Mouse (Mus musculus): ENCODE measurements around the gene Irak1bp1.

The Irak1bp1 gene

GRCm38 (mm10) chr9:82829007-82829689, at the start of gene Irak1bp1:
Gene Irak1bp1 (plus strand): TSS chr9:82829540.
- no peak for DNase-seq (ENCODE audit: low read depth, low spot score)

DNA sequence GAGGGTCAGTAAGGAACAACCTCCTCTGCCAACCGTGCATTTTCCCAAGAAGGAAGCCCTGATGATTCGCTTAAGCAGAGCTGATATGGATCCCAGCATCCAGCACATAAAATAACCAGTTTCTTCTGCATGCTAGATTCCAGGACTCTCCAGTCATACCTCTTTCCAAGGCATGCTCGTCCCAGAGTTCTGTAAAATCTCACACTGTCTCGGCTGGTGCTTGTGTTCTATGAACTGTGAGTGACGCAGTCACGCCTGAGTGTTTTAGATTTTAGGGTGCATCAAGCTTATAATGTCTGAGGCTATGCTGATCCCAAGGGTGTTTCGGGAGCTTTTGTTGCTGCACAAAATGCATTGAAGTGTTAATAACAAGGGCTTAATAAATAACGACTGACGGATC, 41.0 kb upstream of the Irak1bp1 start:
- DNase-seq (ENCODE audit: low read depth, low spot score) = no peak

DNA sequence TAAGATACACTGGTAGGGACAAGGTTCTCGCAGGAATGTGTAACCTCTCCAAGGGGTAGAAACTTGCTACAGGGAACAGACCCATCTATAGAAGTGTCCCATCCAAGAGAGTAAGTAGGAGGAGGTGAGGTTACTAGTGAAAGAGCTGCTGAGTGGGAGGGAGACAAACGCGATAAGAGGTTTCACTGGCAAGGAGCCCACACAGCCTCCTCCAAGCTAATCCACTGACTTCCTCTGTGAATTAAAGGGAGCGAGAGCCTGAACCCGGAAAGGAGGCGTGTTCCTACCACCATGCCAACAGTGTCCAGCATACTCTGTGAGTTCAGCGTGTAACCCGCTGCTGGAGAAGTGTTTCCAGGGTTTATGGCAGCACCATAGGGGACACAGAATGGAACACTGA, 29.0 kb upstream of the Irak1bp1 start:
- no peak for DNase-seq (ENCODE audit: low read depth, low spot score)

DNA sequence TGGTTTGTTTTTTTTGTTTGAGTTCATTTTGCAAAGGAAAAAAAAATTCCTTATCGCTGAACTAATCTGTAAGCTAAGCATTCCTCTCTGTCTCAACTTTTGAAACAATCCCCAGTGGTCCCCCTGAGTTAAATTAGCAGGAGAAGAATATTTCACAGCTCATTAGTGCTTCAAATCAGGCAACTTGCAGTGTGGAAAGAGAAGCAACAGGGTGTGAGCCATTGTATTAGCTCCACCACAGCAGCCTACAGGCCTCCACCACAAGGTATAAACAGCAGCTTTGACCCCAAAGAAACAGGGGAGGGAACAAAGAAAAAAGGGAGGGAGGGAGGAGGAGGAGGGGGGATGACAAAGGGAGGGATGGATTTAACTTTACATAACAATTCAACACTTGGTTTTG, 22.2 kb upstream of the Irak1bp1 start:
- no peak for DNase-seq (ENCODE audit: low read depth, low spot score)

DNA sequence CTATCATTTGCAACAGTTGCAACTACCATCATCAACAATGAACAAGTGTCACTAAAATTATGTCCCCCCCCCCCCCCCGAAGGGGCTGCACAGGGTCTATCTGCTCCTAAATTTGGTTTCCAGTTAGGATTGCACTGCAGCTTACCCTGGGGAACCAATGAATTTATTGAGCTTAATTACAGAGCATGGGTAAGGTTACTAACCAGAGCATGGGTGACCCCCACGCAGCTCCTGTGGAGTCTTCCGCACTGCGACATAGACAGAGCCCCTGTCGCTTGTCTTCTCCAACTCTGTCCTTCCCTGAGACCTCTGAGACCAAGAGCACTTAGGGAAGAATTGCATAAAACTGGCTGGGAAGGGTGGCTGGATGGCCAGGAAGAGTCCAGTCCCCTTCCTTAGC, 21.7 kb upstream of the Irak1bp1 start:
- no peak for DNase-seq (ENCODE audit: low read depth, low spot score)

GRCm38 (mm10) chr9:82812172-82812963, 17.0 kb upstream of the Irak1bp1 start:
- DNase-seq (ENCODE audit: low read depth, low spot score) = no peak

- peak; percentile 48 for DNase-seq (ENCODE audit: low read depth, low spot score)
Observed at GRCm38 (mm10) chr9:82814536-82814935, 14.8 kb upstream of the Irak1bp1 start.

DNA sequence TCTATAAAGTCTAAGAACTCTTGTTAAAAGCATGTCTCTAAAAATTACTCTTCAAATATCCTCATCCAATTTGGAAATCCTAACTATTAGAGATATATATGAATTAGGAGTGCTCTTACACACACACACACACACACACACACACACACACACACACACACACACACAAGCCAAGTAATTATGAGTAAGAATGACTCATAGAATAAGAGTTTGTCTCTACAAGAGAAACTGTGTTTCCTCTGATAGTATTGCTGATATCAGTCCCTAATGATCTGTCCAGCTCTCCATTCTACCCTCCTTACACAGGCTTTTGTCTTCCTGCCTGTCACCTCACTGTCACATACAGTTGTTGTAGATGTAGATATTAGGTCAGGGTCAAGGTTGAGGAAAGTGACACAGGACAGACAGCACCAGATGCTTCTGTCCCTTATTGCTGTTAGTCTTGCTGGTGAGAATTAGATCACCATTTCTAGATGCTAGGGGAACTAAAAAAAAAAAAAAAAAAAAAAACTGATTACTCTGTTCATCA, 14.0 kb upstream of the Irak1bp1 start:
- DNase-seq (ENCODE audit: low read depth, low spot score) = peak; percentile 13

GRCm38 (mm10) chr9:82826426-82826825, 2.9 kb upstream of the Irak1bp1 start:
- DNase-seq (ENCODE audit: low read depth, low spot score) = no peak

- DNase-seq (ENCODE audit: low read depth, low spot score) = peak; percentile 91
Observed at GRCm38 (mm10) chr9:82829693-82830430, 522 bp downstream of the Irak1bp1 start.

DNA sequence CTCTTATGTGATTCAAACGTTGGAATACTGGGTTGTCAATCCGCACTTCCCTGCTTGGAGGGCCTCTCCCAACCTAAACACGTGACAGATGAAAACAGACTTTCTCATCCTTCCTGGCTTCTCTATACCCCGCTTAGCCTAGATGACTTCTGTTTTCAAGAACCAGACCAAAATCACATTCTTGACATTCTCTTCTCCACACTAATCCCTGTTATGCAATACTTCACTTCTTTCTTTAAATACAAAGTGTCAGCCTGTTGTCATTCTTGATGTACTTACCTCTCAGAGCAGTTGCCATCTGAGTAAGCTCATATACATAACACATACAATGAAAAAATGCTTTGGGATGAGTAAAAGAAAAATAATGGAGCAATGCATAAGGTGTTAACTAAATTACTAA, 2.6 kb downstream of the Irak1bp1 start:
- peak; percentile 67 for DNase-seq (ENCODE audit: low read depth, low spot score)

- DNase-seq (ENCODE audit: low read depth, low spot score) = no peak
Observed at GRCm38 (mm10) chr9:82835921-82836320, 6.6 kb downstream of the Irak1bp1 start.

DNA sequence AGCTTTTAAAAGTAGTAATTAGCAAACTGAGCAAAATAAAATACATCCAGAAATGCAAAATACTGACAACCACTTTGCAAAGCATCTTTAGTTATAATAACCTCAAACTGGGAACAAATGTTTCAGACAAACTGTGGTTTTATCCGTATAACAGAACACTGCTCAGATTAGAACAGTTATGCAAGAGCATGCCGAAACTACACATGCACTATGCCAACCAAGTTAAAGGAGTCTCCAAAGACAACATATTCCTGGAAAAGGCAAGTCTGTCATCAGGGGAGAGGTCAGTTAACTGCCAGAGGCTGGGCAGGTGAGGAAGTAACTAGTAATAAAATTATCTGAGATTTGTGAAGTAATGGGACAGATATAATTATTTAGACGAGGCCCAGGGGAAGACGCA, 13.3 kb downstream of the Irak1bp1 start:
- no peak for DNase-seq (ENCODE audit: low read depth, low spot score)

DNA sequence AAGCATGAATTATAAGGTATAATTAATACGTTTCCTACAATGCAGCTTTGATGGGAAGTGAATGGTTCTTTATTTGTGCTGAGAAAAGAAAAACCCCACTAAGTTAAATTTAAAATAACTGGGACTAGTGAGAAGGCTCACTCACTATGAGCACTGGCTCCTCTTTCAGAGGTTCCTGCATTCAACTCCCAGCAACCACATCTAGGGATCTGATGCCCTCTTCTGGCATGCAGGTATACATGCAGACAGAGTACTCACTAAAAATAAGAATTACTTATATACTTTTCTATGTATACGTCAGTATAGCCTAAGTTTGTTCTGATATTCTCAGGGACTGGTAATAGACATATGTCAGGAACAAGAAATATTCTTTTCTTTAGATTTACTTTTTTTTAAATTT, 24.7 kb downstream of the Irak1bp1 start:
- peak; percentile 63 for DNase-seq (ENCODE audit: low read depth, low spot score)

DNA sequence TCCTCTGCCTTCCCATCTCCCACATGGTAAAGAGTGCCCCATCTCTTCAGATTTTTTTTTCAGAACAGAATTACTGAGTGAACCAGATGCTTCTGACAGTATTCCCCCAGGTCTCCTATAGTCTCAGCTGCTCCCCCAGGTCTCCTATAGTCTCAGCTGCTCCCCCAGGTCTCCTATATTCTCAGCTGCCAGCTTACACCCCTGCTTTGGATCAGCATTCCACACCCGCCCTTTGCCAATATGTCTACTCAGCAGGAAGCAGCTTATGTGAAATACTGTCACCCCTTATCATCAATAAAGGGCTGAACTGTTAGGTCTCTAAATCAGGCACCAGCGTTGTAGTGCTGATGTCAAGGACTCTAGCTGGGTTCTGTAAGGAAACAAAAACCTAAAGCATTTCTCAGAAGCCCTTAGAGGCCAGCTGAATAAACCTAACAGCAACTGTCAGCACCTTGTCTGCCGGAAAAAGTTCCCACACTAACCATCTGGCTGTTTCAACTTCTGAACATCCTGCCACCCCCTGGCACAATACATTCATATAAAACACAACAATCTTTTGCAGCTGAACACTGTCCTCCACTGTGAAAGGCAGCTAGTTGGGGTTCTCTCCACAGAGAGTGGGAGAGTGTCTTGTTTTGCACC, 25.8 kb downstream of the Irak1bp1 start:
- no peak for DNase-seq (ENCODE audit: low read depth, low spot score)

DNA sequence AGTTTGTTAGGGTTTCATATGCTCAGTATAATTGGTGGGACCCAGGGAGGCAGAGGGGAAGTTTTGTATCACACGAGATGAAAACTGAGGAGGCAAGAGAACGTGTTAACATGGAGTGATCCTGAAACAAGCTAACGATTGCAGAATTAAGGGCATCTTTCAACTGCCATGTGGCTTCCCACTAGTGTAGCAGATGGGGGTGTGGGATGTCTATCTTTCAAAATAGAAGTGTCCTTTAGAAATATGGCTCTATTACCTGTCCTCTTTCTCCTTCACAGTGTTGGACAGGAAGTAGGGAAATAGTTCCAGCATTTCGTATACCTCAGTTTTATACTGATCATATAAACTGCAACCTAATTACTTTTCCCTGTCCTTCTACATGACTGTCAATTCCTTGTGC, 26.9 kb downstream of the Irak1bp1 start:
- no peak for DNase-seq (ENCODE audit: low read depth, low spot score)

DNA sequence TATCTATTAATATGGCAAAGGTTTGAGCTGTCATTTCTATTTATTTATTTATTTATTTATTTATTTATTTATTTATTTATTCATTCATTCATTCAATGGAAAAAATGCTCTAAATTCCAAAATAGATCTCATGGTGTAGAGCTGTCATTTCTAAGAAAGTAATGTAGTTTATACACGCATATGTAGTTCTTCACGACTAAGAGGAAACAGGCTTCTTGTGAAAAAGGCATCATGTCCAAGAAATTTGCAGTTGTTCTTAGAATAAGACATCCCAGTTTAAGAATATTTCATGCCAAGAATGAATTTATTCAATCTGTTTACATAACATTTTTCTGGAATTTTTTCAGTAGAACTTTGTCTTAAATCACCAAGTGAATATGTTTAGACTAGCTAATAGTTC, 31.5 kb downstream of the Irak1bp1 start:
- no peak for DNase-seq (ENCODE audit: low read depth, low spot score)

DNA sequence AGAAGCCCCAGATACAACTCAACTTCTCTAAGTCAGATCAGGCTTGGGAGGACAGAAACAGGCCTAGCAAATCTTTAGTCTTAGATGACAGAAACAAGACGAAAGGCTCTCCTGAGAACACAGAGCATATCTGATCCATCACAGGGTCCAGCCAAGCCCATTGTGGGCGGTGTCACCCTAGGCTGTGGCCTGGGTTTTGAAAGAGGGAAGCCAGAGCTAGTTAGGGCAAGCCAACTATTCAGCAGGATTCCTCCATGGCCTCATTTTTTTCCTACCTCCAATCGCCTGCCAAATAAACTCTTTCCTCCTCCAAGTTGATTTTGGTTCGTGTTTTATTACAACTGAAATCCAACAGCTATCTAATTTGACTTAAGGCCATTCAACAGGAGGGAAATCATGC, 32.0 kb downstream of the Irak1bp1 start:
- DNase-seq (ENCODE audit: low read depth, low spot score) = peak; percentile 26

DNA sequence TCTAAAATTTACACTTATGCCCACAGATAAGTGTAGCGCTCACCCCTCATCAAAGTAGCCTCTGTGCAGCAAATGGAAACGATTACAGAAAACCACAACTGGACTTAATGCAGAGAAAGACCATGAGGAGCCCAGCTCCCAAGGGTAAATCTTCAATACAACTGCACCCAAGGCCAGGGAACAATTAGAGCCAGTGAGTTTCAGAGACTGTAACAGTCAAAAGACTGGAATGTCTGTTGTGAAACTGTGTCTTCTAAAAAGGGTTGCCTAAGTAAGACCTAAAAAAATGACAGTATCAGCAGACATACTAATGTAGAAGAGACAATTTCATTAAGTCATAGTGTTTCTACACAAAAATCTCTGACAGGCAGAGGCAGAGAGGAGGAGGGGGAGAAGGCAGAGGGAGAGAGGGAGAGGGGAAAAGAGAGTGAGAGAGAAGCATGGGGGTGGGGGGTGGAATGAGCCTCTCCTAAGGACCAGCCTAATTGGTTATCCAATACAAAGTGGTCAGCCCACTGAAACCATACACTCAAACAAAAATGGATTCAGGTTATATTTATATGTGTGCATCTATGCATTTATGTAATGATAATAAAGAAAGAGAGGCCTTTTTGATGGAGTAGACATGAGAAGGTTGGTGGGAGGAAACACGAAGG, 32.6 kb downstream of the Irak1bp1 start:
- DNase-seq (ENCODE audit: low read depth, low spot score) = peak; percentile 60

GRCm38 (mm10) chr9:82866121-82866520, 36.8 kb downstream of the Irak1bp1 start:
- no peak for DNase-seq (ENCODE audit: low read depth, low spot score)

DNA sequence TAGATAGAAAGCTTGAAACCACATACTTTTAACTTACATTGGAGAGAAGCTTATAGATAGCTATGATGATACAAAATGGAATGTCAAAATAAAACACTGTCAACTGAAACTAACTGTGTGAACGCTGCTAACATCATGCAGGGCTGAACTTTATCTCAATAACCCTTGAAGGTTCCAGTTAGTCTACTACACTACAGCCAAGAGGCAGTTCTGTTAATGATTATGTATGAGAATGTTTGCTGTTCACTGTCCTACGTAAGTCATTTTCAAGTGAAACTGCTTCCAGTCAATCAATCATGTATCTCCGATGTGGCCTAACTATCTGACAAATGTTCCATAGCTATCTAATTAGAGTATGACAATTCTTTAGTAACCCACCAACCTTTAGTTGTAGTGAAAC, 38.4 kb downstream of the Irak1bp1 start:
- no peak for DNase-seq (ENCODE audit: low read depth, low spot score)

Measured in 3T3-L1 (cell line).